Mouse (Mus musculus) 3134 (cell line): ENCODE measurements at regions not wholly inside any gene's neighbourhood (a gene's known extent, or its start where the extent isn't known, plus 50 kb on each side); places are given as distances from the start of the nearest gene placed in this dataset.
"Not testable (repeated sequence)": the region's sequence is repeated elsewhere in the genome, so short reads cannot be mapped to it uniquely, and the experiment has no call there.

Experiments
- DNase-seq: peaks from one replicate; pipeline ENCODE4 v3.0.0-alpha.2; 2011; ENCODE audit warnings: low spot score; ENCODE audit not compliant: insufficient read length; ENCODE audit errors: extremely low read depth

DNA sequence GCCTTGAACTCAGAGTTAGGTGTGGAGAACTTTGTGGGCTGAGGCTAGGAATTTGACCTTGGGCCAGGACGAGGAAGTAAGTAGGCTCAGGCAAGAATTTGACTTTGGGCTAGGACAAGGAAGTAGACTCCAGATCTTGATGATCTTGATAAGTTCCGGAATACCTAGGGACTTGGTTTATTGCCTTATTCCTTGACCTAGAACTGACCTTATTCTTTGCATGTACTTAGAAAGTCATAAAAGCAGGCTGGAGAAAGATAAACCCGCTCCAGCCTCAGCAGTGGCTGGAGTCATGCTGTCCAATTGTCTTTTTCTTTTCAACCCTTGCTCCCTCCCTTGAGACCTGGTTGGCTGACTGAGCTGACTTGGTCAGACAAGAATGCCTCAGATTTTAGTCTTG is 51.2 kb upstream of the Jarid2 start:
- no peak for DNase-seq

DNA sequence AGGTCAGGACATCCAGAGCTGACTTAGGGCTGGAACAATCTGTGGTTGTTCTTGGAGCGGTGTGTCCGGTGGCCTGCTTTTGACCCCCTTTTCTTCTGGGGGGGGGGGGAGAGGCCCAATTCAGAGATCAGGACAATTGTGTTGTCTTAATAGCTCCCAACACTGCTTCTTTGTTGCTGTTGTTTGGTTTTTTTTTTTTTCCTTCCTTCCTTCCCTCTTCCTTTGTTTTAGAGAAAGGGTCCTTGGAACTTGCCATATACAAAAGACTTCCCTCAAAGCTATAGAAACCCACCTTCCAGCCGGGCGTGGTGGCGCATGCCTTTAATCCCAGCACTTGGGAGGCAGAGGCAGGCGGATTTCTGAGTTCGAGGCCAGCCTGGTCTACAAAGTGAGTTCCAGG is 49.8 kb upstream of the Jarid2 start:
- not testable (repeated sequence) for DNase-seq
